Mouse (Mus musculus) T-helper 17 cell (primary cell): ENCODE results near the gene C1qbp.

ENCODE experiments used
- in situ Hi-C, 2 experiments: fragments of 300-600 bp; cut with MboI, MseI; formaldehyde crosslinking; loops; 1 replicate in 1 of 2; 2 replicates in 1 of 2; pipeline ENCODE4 v1.15.1; 2025; ENCODE audit warnings: high pct_unique_total_duplicates in 2 of 2

The C1qbp gene

GRCm38 (mm10) chr11:70980232-70980631, 2.6 kb downstream of the C1qbp start:
- in situ Hi-C loops, result loop anchor here in 1 of 2 experiments (25.0 kb wide), 1 partner anchor 1343 kb away; the partner anchor contains the start of gene Fxr2

DNA sequence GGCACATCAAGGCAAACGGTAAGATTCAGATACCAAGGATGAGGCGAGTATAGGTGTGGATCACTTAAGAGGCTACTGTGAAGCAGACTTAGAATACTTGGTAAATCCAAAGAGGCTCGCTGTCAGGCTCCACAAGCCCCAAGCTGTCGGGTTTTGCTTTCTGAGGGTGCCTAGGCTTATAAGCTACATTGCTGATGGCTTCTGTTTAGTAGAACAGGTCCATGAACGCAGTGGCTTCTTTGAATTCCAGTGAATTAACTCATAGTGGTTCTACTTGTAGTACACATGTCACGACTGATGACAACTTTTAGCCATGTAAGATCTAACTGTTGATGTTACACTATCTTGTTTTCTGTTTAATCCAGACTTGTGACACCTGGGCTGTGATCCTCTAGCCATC, 5.5 kb downstream of the C1qbp start:
- in situ Hi-C loops, result loop anchor here in 1 of 2 experiments (10.0 to 25.0 kb wide), 2 partner anchors 1062 to 1340 kb away; partner anchors contain the start of genes Fxr2 and Gps2

GRCm38 (mm10) chr11:70975193-70975592, 7.6 kb downstream of the C1qbp start:
- in situ Hi-C loops, result loop anchor here in 1 of 2 experiments (10.0 to 25.0 kb wide), 2 partner anchors 1060 to 1338 kb away; partner anchors contain the start of genes Fxr2 and Gps2

- in situ Hi-C loops, result loop anchor here in 1 of 2 experiments (10.0 kb wide), 1 partner anchor 1059 kb away; the partner anchor contains the start of gene Gps2
These were observed 8.9 kb downstream of the C1qbp start for GRCm38 (mm10) chr11:70973947-70974346.

- in situ Hi-C loops, result loop anchor here in 1 of 2 experiments (10.0 kb wide), 1 partner anchor 1058 kb away; the partner anchor contains the start of gene Gps2
These were observed 10.2 kb downstream of the C1qbp start for GRCm38 (mm10) chr11:70972586-70972985.

DNA sequence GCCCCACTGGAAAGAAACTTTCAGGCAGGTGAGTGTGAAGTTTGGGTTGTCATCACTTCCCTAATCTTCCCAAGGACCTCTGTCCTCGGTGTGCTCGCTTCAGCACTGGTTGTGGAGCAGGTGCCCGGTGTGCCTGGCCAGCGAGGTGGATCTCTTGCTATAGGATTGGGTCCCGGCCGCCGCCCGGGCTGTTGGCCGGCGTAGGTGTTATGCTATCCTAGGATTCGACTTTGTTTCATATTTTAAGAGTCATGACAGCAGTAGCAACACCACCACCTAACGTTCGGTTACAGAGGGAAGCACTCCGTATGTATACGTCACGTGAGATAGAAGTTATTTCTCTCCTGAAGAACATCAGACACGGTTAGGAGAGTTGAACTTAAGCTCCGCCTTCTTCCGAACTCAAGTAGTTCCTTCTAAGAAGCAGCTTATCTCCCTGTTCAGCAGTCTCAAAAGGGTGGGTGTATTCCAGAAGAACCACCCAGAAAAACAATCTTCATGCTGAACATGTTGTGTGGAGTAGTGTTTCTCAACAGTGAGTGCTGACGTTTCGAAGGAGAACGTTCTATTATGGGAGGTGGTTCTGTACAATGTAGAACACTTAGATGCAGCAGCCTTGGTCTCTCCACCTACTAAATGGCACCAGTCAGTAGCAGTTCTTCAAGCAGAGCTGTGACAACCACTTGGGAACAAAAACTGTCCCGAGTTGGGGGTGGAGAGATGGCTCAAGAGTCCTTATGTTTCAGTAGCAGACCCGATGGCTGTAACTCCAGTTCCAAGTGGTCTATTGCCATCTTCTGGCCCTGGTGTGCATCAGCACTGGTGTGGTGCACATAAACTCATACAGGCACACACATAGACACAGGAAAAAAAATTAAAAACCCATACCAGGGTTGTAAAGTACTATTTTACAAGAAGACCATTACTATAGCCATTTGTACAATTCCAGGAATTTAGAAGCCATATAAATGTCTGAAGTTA, 12.0 kb downstream of the C1qbp start:
- in situ Hi-C loops, result loop anchor here in 1 of 2 experiments (10.0 kb wide), 1 partner anchor 1056 kb away; the partner anchor contains the start of gene Gps2

DNA sequence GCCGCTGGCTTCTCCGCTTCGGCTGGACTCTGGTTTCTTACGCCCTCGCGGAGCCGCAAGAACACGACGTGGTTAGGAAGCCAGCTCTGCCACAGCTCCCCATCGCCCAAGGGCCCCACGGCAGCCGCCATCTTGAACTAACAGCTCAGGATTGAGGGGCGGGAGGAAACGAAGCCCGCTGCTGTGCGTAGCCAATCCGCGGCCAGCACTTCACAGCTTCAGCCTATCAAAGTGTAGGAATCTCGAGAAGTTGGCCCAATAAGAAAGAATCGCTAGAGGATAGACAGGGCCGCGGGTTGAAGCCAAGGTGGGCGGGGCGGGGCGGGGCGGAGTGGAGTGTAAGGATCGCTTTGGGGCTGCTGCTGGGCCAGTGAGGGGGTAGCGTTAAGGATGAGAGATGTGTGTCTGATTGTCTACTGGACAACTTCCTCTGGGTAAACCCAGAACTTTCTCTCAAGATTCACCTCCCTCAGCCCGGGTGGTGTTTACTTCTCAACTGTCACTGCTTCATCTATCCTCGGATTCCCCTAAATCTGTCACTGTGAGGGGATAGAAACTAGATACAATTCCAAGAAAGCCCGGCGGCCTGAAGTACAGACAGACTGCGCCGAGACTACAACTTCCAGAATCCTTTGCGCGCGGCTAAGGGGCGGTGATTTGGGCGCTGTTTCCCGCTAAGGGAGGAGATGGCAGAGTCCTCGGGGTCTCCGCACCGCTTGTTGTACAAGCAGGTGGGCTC, 12.8 kb downstream of the C1qbp start, which contains the start of the genes Nup88 and Rpain:
Gene Nup88, minus strand, starts transcription at position 153 of the 739 bp plus-strand sequence.
Gene Rpain, plus strand, starts transcription at position 393 of the 739 bp plus-strand sequence.
- in situ Hi-C loops, result loop anchor here in 1 of 2 experiments (10.0 kb wide), 1 partner anchor 1055 kb away; the partner anchor contains the start of gene Gps2

DNA sequence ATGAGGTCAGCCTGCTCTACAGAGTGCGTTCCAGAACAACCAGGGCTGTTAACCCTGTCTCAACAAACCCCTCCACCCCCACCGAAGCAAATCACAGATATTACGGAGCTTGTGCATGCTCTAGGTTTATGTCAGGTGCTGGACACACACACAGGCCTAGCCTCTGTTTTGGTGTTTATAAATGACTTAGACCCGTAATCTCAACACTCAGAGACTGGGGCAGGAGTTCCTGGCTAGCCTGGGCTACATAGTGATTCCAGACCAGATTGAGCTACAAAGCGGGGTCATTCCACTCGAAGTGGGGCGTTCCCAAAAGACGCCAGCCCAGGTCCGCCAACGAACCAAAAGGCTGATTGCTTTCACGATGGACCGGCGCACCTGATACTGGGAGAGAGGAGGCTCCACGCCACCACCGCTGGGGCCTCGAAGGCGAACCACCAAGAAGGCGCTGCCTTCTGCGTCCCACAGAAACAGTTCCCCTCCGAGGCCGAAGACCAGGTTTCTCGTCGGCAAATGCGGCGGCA, 13.5 kb downstream of the C1qbp start:
- in situ Hi-C loops, result no loop called here

- in situ Hi-C loops, result no loop called here
These were observed 18.5 kb downstream of the C1qbp start for GRCm38 (mm10) chr11:70964222-70964907.

DNA sequence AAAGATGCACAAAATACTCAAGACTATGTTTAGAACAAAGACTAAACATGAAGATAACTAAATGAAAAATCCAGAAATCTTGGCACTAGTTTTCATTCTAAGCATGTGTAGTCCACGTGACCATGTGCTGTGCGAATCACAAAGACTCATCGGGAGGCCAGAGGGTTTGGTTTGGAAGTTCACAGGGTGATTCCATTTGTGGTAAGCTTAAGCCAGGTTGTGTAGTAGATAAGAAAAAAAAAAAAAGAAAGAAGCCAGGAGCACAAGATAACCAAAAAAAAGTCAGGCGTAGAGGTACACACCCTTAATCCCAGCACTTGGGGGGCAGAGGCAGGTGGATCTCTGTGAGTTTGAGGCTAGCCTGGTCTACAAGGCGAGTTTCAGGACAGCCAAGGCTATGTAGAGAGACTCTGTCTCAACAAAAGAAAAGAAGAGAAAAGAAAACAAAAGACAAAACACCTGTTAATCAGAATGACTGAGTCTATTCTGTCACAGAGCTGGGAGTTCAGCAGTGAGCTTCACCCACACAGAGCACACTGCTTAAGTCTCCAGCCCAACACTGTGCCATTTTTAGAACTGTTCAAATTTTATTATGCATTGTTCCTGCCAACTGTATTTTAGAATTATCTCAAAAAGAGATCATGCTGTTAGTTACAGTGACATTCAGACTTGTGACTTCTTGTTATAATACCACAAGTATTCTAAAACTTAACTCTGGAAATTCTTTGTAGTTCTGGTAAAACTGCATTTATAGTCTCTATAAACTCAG, 21.9 kb downstream of the C1qbp start:
- in situ Hi-C loops, result no loop called here

GRCm38 (mm10) chr11:70954711-70955110, 28.1 kb downstream of the C1qbp start:
- in situ Hi-C loops, result no loop called here

DNA sequence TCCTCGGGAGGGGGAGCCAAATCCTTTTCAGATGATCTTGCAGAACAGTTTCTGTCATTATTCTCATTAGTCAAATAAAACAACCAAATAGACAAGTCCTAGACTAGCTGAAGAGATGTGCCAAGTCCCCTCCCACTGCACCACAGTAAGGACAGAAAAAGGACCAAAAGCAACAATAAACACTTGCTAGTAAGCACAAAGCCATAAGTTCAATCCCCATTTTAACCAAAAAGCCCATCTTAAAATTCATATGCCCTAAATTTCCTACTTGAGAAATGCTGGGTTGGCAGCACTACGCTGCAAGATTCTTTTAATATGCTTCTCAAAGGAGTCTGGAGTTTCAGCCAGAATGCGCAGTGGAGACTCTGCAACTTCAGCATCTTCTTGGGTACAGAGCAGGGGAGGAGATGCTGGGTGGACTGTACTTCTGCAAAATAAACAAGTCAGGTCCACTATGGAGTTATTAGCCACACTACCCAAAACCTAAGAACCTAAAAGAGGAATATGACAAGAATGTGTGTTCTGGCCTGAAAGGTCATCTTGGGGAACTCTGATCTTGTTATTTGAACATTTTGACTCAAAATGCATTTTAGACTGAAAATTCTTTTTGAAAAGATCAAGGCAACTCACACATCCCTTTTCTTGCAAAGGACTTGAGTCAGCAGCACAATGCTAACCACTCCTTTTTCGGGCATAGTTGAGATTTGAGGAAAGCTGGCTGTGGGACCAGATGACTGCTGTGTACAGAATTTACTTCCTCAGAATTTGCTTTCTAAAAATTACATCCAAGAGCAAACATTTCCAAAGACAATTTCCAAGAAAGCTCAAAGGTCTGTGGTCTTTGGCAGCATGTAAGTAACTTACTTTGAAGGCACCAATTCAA, 37.6 kb downstream of the C1qbp start:
- in situ Hi-C loops, result no loop called here

DNA sequence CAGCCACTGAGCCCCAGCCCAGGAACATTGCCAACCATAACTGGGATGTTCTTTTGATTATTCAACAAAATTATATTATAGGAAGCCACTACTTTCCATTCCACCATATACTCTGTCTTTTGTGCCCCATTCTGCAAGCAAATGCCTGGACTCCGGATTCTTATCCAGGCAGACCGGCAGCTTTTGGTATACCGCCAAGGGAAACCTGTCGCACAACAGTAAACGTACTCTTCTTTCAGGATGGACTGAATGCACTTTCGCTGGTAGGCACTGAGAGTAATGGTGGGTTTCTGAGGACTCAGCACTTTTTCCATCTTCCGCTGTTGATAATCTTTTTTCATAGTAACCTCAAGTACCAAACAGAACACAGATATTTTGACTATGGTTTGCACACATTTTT, 39.2 kb downstream of the C1qbp start:
- in situ Hi-C loops, result no loop called here

DNA sequence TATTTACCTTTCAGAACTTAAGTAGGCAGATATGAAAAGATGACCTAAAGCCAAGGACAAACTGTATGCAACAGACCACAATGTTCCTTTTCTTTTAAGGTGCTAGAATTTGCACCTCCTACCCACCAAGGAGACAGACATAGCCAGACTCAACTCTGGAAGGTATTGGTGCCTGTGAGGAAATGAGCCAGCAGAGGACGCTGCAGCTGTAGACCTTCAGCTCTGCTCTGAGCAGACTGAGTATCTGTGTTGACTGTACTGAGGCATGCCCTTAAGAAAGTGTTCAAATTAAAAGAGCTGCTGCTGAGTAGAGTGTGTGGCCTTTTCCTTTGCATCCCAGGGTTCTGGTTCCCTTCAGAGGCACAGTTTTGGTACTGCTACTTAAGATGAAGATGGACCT, 40.2 kb downstream of the C1qbp start:
- in situ Hi-C loops, result no loop called here

- in situ Hi-C loops, result no loop called here
These were observed 47.5 kb downstream of the C1qbp start for GRCm38 (mm10) chr11:70935316-70935715.

DNA sequence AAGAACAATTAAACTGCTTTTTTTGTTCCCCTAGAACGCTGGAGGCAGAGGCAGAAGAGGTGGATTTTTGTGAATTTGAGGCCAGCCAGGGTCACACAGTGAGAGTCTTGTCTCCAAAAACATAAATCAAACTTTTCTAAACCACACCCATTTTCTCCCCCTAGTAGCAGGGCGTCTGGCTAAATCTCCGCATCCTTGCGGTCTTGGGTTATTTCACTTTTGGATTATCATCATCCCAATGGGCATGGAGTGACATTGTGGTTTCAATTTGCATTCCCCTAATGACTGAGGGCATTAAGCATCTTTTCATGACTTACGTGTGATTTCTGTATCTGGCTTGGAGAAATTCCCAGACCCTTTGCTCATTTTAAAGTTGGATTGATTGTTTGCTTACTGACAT, 51.4 kb downstream of the C1qbp start:
- in situ Hi-C loops, result no loop called here
